Mouse (Mus musculus) C2C12 (cell line): ENCODE measurements around the gene Agfg2.

Experiments
- CEBPB ChIP-seq: IDR thresholded peaks from one replicate; pipeline ENCODE4 v1.6.1; 2011; ENCODE audit warnings: low read depth, mild to moderate bottlenecking, control low read depth, moderate library complexity
- CTCF ChIP-seq: IDR thresholded peaks from one replicate; pipeline ENCODE4 v1.5.1; 2011; ENCODE audit not compliant: control insufficient read depth, insufficient read depth, insufficient read length
- MAX ChIP-seq: IDR thresholded peaks from one replicate; pipeline ENCODE4 v1.6.1; 2011; ENCODE audit warnings: mild to moderate bottlenecking, control low read depth
- MYOD1 ChIP-seq: IDR thresholded peaks from one replicate; pipeline ENCODE4 v1.6.1; 2011; ENCODE audit warnings: low read depth; ENCODE audit not compliant: control insufficient read depth, insufficient read length
- MYOG ChIP-seq: IDR thresholded peaks from one replicate; pipeline ENCODE4 v1.6.1; 2011; ENCODE audit not compliant: control insufficient read depth, insufficient read length; ENCODE audit errors: extremely low read depth
- USF1 ChIP-seq: IDR thresholded peaks from one replicate; pipeline ENCODE4 v1.6.1; 2011; ENCODE audit warnings: low read depth, mild to moderate bottlenecking, control low read depth, moderate library complexity

DNA sequence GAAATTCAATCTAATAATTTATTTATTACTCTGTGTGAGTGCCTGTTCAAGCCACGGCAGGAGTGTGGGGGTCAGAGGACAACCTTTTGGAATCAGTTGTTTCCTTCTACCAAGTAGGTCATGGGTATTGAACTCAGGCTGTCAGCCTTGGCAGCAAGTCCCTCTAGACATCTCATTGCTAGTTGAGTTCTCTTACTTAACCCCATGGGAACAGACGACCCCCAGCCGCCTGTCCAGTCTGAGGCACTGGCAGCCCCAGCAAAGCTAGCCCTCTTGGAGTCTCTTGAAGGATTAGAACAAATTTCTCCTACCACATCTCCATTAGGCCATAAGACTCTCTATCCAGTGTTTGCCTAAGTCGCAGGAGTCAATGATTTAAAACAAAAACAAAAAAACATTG lies 4.8 kb downstream of the Agfg2 start:
- no peak for TF ChIP-seq CTCF
- TF ChIP-seq MYOD1 = no peak
- no peak for TF ChIP-seq MAX
- no peak for TF ChIP-seq USF1
- TF ChIP-seq CEBPB = no peak
- TF ChIP-seq MYOG = no peak
